Mouse (Mus musculus): ENCODE results near the gene Wdr24. TPM values are rescaled to one million over a fixed set of nuclear protein-coding genes. Genes with fewer than 3 reads are reported as not detected.

Gene Wdr24
- total RNA-seq (2014; fragmentation: Nextera tagmentation) (12.5 and 16.9 TPM in 2 replicates), total RNA-seq (2017) (14.8 and 19.3 TPM in 2 replicates)

- ATAC-seq (replicated peaks; ENCODE audit: poor library complexity, severe bottlenecking), result peak; percentile 78
These were observed at the start of gene Wdr24 for GRCm38 (mm10) chr17:25823452-25823851. Gene Wdr24, plus strand, starts transcription at chr17:25823627.

DNA sequence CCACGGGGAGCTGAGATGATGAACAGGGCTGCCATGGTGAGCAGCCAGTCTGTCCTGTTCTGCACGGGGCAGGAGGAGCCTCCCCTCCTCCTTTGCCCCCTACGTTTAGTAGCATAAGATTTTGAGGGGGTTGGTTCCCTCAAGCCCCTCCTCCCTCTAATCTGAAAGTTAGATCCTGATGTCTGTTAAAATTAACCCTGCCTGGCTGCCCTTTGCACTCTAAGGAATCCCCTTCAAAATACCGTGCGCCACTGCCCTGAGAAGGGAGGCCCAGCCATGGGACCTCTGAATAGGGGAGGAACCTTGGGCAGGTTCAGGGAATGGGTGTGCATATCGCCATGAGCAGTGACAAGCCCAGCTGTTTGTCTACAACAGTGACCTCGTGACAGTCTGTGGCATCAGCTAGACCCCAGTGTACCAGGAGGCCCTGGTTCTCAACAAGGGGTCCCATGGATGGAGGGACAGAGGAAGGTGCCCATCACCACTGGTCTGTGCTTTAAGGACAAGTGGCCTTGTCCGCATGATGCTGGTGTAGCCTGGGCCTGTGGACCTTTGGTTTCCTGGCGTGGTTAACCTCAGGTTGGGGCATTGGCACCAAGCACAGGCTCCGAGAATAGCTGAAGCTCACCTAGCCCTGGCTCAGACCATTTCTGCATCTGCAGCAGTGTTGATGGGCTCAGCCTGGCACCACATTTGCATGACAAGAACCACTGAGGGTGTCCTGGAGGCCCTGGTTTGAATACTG lies 47.9 kb upstream of the Wdr24 start:
- no peak for ATAC-seq (replicated peaks; ENCODE audit: poor library complexity, severe bottlenecking)

- ATAC-seq (replicated peaks; ENCODE audit: poor library complexity, severe bottlenecking), result no peak
These were observed 45.5 kb upstream of the Wdr24 start for GRCm38 (mm10) chr17:25777948-25778347.

DNA sequence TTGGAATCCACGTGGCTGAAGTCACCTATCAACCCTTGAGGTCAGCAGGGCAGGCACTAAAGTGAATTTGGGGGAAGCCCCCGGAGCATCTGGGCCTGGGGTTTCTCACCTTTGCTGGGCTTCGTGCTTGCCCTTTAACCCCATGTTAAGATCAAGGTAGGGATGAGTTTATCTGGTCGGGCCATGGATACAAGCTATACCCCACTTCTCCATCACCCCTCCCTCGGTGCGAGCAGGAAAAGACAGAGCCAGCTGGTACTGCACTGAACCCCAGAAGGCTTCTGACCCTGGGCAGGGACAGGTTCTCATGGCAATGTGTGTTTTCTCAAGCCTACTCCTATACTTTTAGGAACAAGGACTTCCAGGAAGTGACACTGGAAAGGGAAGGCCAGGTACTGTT lies 42.1 kb upstream of the Wdr24 start:
- ATAC-seq (replicated peaks; ENCODE audit: poor library complexity, severe bottlenecking), result no peak

GRCm38 (mm10) chr17:25783086-25783485 lies 40.3 kb upstream of the Wdr24 start:
- no peak for ATAC-seq (replicated peaks; ENCODE audit: poor library complexity, severe bottlenecking)

DNA sequence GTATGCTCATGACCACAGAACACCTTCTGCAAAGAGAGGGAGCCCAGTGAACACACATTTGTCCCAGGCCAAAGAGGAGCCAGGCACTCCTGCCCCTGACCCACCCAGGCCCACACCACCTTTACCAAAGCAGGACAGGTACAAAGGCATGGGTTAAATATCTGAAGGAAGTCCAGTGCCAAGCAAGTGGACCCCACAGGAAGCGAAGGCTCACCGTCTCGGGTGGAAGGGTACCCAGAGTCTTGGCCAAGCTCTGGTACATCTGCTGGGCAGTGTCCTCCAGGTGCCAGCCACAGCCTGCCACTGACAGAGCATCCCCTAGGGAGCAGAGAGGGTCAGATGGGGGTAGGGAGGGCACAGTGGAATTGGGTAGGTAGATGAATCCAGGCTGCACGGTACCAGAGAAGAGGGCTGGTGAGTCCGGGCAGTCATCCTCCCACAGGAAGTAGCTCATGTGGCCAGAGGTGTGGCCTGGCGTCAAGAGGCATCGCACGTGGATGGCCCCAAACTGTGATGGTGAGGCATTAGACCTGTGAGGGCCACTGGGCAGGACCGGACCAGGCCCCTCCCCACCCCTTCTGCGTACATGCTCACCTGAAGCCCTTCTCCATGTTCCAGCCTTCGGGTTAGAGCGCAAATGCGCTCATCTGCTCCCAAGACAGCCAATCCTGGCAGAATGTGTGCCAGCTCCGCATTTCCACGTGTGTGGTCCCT lies 39.4 kb upstream of the Wdr24 start:
- ATAC-seq (replicated peaks; ENCODE audit: poor library complexity, severe bottlenecking), result no peak

DNA sequence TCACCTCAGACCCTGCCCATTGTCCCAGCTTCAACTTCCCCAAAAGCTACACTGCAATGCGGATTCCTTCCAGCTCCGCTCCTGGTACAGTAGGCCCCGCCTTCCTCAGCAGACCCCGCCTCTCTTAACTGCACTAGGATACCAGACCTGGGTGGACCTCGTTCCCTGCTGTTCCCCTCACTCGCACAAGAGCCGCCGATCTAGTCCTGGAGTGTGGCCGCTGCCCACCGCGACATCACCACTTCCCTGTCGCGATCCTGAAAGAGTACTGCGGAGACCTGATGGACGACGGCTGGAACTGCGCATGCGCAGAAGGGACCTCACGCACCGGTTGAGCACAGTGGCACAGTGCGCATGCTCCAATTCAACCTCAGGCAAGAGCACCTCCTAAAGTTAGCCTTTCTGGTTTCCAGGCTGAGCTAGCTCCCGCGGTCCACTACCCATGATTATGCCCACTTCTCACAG lies 38.1 kb upstream of the Wdr24 start, which contains the start of gene Haghl:
Haghl (minus strand) TSS at position 393 of the 465 bp plus-strand sequence.
- peak; percentile 87 for ATAC-seq (replicated peaks; ENCODE audit: poor library complexity, severe bottlenecking)

- no peak for ATAC-seq (replicated peaks; ENCODE audit: poor library complexity, severe bottlenecking)
These were observed 37.1 kb upstream of the Wdr24 start, which contains the start of gene Ccdc78 for GRCm38 (mm10) chr17:25786280-25786679. Gene Ccdc78, plus strand, starts transcription at chr17:25786580.

DNA sequence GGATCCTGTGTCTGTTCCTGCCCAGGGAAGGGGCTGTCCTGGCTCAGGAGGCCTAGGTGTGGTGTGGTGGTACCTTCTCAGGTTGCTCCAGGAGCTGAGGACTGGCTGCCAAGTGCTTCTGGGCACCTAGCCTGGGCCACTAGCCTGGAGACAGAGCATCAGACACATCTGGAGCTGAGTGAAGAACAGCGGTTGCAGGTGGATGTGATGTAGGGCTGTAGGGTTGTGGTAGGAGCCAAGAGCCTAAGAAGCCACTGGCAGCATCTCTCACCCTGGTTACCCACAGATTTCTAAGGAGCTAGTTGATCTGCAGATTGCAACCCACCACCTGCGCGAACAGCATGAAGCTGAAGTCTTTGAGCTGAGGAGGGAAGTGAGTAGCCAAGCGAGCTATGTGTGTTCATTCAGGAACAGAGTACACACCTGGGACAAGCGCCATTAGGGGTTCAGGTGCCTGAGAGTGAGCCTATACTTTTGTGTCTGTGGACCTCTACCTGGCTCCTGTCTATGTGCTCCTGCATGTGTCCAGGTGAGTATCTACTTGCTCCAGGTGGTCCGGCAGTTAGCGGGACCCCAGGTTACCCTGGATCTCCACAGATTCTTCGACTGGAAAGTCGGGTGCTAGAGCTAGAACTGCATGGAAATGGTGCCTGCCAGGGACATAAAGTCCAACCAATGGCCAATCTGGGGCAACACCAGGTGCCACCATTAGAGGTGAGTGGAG lies 36.5 kb upstream of the Wdr24 start:
- ATAC-seq (replicated peaks; ENCODE audit: poor library complexity, severe bottlenecking), result no peak

DNA sequence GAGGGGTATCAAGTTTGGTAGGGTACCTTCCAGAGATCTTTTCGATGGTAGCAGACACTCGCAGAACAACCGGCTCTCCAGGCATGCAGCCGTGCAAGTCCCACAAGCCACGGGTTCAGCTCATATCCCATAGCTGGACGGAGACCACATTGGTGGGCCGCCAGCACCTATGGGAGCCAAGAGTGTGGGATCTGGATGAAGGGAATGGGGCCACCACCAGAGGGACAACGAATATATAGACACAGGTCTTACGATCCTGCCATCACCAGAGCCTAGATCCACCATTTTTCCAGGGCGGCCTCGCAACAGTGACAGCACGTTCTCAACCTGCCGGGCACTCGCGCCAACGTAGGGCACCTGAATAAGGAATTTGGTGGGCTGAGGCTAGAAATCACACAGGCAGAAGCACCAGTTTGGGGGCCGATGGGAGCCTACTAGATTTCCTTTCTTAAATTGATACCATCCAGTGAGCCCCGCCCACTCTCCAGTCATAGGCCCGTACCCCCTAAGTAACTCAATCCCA lies 32.0 kb upstream of the Wdr24 start:
- no peak for ATAC-seq (replicated peaks; ENCODE audit: poor library complexity, severe bottlenecking)

- peak; percentile 63 for ATAC-seq (replicated peaks; ENCODE audit: poor library complexity, severe bottlenecking)
These were observed 31.4 kb upstream of the Wdr24 start for GRCm38 (mm10) chr17:25791843-25792527.

GRCm38 (mm10) chr17:25792615-25793014 lies 30.8 kb upstream of the Wdr24 start, which contains the start of gene Fam173a:
Gene Fam173a, minus strand, starts transcription at chr17:25792901.
- peak; percentile 44 for ATAC-seq (replicated peaks; ENCODE audit: poor library complexity, severe bottlenecking)

DNA sequence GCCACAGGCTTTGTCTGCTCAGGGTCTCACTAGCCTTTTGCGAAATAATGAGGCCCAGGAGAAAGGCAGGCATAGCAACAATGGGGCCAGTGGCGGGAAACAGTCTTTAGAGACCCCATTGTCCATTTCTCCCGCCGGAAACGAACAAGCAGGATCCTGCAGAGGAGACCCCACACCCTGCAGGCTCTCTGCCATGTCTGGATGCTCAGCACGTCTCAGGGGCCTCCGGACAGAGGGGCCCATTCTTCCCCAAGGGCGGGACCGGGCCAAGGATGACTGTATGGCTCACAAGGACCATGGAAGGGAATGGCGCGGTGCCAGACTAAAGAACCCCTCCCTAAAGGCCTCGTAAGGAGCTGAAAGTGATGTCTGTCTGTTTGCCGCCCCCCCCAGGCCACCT lies 29.2 kb upstream of the Wdr24 start:
- ATAC-seq (replicated peaks; ENCODE audit: poor library complexity, severe bottlenecking), result no peak

GRCm38 (mm10) chr17:25794998-25795397 lies 28.4 kb upstream of the Wdr24 start:
- no peak for ATAC-seq (replicated peaks; ENCODE audit: poor library complexity, severe bottlenecking)

GRCm38 (mm10) chr17:25795609-25796092 lies 27.8 kb upstream of the Wdr24 start, which contains the start of gene AC134908.4:
Gene AC134908.4, minus strand, starts transcription at chr17:25795659.
- ATAC-seq (replicated peaks; ENCODE audit: poor library complexity, severe bottlenecking), result no peak

DNA sequence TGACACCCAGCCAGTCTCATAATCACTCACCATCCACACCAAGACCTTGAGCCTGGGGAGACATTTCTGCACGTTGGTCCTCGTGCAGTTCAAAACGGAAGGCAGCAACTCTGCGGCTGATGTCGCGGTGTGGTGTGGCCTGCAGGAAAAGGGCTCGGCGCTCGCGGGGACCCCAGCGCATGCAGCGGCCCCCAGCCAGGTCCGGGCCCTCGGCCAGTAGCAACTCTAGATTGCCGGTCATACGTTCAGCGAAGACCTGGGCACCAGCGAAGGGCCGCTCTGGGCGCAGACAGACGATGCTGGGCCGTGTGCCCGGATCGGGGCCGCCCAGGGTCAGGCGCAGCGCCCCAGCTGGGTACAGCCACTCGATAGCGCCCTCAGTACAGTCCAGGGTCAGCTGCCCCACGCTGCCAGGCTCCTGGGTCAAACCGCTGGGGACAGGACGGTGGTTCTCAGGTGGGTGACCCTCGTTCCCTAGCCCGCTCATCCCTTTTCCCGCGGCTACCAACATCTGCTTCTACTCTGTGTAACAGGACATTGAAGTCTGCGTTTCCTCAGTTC lies 27.1 kb upstream of the Wdr24 start:
- no peak for ATAC-seq (replicated peaks; ENCODE audit: poor library complexity, severe bottlenecking)

DNA sequence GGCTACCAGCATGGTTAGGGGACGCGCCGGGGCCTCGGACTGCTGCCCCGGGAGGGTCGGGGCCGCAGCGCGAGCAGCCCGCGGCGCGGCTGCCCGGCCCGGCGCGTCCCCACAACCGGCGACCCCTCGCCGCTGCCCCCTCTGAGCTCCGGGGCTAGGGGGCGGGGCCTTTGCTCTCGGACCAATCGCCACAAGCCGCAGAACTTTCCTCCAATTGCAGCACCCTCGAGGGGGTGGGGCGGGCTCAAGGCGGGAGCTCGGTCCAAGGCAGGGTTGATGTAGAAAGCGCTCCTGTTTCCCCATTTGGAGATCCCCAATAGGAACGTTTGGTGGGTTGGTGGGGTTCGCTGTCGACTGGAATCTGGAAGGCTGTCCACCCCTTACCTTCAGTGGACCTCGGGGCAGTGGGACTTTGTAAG lies 26.5 kb upstream of the Wdr24 start, which contains the start of gene Metrn:
Metrn (minus strand) TSS at position 186 of the 419 bp plus-strand sequence.
- ATAC-seq (replicated peaks; ENCODE audit: poor library complexity, severe bottlenecking), result peak; percentile 83

DNA sequence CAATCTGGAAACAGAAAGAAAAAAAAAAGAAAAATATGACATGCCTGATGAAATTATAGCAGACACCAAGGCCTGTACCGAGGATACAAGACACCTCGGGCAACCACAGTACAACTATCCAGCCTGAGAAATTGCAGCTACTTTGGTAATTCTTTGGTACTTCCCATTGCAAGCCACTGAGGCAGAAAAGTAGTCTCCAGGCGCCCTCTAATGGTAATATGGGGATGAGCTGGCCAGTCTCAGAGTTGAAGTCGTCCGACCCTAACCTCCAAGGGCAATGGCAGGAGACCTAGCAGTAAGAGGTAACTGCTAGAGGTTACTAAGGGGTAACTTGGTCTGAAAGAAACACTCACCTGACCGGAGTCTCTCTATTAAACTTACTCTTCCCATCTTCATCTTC lies 22.4 kb upstream of the Wdr24 start:
- peak; percentile 62 for ATAC-seq (replicated peaks; ENCODE audit: poor library complexity, severe bottlenecking)

Measured in granulocyte monocyte progenitor cell, adult 5-6 weeks (primary cell).